Mouse (Mus musculus): Measurements from ENCODE around the gene Rpl13a.
"Not testable (repeated sequence)": the region's sequence is repeated elsewhere in the genome, so short reads cannot be mapped to it uniquely, and the experiment has no call there.

The Rpl13a gene

DNA sequence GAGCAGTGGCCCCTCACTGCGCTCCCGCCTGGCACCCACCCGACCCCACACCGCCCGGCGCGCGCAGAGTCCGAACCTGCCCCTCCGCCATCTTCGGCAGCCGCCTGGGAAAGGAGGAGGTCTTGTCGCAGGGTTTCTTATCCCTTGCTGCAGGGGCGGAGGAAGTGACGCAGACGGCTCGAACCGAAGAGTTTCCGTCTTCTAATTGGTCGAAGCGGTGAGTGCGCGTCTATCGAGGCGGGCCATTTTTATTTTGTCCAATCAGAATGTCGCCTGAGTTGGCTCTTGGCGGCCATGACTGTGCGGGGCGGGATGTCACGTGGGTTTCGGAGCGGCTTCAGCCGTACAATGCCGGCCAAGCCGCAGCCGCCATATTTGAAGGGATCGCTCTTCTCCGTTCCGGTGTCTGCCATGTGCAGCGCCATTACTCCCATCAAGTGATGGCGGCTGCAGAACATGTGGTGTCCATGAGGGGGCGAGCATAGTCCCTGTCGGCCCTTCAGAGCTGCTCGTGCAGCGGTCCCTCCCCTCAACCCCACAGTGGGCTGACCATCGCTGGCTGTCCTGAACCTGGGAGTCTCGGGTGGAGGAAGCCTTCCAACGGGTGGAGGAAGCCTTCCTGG lies at the start of gene Rpl13a:
Gene Rpl13a, minus strand, starts transcription at position 138 of the 623 bp plus-strand sequence.
- DNase-seq, result peak; percentile 98

DNA sequence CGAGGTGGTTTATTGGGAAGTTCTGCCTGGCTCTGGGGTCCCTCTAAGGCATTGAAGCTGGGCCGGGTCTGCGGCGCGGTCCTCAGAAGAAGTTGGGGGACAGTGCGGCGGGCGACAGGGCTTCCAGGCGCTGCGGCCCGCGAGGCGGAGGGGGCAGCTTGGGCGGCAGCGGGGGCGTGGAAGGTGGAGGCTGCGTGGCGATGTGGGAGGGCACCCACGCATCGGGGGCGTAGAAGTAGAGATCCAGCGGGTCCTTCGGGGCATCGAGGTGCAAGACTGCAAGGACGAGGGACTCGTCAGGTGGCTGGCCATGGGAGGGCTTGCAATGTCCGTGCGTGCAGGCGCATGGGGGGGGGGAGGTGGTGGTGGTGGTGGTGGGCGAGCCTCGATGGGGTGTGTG lies 47.8 kb upstream of the Rpl13a start:
- no peak for DNase-seq

DNA sequence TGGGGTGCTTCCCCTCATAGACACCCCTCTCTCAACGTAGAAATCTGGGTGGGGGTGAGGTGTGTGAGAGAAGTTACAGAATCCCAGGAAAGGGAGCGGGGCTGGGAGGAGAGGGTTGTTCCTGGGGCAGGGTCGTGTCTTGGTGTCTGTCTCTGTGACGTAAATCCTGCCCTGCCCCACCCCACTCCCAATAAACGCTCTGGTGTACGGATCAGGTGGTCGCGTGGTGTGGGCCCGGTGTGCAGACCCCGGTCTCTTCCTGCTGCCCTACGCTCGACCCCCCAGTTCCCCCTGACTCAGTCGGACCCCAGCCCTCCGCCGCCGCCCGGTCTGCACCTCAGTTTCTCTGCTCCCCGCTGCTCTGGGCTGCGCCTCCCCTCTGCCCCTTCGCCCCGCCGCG lies 47.4 kb upstream of the Rpl13a start:
- DNase-seq, result no peak

DNA sequence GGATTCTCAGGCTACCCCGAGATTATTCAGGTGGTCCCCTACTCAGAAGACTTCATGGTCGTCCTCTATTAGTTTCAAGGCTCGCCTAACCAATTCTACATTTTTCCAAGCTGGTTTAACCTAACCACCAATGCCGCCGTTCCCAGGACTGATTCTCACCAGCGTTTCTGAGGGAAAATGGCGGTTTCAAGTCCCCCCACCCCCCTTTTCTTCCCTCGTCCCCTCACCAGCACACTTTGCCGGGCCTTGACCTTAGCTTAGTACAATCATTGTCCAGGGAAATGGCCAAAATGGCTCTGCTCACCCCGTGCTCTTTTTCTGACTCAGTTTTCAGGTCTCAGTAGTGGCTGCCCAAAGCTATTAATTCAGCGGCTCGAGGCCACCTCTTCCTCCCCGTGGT lies 46.8 kb upstream of the Rpl13a start:
- no peak for DNase-seq

DNA sequence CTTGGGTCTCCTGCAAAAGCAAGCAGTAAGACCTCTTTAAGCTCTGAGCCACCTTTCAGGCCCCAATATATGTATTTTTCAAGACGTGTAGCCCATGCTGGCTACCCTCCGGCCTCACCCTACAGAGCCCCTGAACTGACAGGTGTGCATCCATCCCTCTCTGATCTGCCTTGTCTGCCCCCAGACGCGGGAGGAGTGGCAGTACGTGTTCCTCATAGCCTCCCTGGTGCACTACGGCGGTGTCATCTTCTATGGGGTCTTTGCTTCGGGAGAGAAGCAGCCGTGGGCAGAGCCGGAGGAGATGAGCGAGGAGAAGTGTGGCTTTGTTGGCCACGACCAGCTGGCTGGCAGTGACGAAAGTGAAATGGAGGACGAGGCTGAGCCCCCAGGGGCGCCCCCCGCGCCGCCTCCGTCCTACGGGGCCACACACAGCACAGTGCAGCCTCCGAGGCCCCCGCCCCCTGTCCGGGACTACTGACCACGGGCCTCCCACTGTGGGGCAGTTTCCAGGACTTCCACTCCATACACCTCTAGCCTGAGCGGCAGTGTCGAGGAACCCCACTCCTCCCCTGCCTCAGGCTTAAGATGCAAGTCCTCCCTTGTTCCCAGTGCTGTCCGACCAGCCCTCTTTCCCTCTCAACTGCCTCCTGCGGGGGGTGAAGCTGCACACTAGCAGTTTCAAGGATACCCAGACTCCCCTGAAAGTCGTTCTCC lies 46.2 kb upstream of the Rpl13a start:
- DNase-seq, result no peak

DNA sequence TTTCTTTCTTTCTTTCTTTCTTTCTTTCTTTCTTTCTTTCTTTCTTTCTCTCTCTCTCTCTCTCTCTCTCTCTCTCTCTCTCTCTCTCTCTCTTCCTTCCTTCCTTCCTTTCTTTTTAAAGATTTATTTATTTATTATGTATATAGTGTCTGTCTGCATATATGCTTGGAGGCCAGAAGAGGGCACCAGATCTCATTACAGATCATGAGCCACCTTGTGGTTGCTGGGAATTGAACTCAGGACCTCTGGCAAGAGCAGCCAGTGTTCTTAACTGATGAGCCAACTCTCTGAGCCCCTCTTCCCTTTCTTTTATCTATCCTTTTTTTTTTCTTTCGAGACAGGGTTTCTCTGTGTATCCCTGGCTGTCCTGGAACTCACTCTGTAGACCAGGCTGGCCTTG lies 45.2 kb upstream of the Rpl13a start:
- DNase-seq, result not testable (repeated sequence)

DNA sequence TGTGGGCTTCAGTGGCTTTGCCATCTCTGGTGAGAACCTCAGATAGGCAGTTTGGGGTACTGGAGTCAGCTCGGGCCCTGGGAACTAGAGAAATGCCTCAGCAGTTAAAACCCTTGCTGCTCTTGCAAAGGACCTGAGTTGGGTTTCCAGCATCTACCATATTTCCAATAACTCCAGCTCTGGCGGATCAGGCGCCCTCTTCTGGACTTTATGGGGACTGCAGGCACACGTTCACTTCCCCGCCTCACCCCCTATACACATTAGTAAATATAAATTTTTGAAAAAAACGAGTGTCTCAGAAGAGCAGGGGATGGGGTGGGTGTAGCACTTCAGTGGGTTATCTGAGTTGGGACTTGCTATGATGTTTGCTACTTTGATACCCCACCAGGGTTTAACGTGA lies 44.4 kb upstream of the Rpl13a start:
- DNase-seq, result no peak

DNA sequence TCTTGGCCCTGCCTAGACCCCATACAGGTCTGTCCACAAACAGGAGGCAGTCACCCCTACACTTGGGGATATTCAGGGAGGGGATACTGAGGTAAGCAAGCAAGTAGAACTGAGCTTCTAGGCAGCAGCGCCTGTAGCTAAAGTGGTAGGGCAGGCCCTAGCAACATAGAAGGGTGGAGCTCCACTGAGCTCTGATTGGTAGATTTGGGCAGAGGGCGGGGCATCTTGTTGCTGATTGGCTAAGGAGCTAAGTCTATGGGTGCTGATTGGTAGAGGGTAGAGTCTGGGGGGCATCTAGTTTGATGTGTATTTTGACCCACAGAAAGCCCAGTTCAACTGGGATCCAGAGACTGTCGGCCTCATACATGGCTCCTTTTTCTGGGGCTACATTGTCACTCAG lies 40.9 kb upstream of the Rpl13a start:
- DNase-seq, result peak; percentile 64

DNA sequence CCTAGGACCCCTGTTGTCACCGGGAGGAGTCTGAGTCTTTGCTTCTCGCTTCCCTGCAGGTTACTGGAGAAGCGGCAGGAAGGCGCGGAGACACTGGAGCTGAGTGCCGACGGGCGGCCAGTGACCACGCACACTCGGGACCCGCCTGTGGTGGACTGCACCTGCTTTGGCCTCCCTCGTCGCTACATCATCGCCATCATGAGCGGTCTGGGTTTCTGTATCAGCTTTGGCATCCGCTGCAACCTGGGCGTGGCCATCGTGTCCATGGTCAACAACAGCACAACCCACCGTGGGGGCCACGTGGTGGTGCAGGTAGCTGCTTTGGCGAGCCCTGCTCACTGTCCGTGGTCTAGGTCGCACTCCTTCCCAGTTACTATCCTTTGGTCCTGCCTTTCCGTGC lies 40.1 kb upstream of the Rpl13a start:
- DNase-seq, result peak; percentile 65

DNA sequence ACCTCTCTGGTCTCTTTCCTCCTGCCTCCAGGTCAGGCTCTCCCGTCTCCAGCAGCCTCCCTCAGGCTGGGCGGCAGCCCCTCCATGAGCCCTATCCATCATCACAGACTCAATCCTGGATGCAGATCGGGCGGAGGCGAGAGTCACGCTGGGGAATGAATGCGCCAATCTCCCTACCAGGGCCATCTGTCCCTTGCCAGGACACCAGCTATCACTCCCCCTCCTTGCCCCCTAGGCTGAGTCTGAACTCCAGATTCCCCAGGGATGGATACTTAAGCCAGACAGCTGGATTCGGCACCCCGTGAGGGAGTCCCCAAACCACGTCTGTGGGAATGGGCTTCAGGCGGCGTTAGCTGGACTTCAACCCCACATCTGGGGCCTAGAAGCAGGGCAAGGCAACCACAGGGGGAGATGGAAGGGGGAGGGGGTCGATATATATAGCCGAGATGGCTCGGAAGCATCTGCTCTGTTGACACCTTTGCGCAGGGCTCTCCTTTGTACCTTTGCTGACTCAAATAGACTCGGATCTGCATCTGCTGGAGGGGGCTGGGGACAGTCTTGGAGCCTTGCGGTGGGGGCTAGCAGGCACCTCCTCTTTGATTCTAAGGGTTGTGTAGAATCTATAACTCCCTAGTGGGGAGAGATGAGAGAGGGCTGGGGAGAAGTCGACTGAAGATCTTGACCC lies 39.3 kb upstream of the Rpl13a start:
- peak; percentile 80 for DNase-seq

DNA sequence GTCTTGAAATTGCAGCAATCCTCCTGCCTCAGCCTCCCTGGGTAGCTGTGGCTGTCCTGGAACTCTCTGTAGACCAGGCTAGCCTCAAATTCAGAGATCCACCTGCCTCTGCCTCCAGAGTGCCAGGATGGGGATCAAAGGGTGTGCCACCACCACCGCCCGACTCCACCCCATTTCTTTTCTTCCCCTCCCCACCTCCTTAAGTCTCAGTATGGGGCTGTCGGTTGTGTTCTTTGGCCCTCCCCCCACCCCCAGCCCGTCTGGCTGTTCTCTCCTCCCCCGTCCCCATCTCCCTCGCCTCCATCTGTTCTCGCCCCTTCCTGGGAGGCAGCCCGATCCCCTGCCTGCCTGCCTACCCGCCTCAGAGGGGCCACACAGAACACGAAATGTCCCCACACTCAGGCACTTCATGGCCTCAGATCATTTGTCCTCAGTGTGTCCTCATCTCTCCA lies 38.4 kb upstream of the Rpl13a start:
- peak; percentile 66 for DNase-seq

DNA sequence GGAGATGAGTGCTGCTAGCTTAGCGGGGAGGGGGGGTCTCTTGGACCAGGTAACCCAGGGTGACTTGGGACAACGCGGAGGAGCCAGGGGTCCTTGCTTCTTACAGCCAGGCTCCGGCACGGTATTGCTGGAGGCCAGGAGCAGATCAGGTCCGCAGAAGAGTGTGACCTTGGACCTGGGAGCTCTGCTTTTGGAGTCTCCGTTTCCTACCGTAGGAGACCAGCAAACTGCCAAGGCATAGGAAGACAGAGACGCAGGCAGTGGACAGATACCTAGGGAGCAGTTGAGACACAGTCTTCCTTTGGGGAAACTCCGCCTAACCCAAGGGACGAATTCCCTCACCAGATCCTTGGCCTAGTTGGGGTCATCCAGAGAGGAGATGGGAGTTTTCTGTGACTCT lies 37.1 kb upstream of the Rpl13a start:
- DNase-seq, result no peak

DNA sequence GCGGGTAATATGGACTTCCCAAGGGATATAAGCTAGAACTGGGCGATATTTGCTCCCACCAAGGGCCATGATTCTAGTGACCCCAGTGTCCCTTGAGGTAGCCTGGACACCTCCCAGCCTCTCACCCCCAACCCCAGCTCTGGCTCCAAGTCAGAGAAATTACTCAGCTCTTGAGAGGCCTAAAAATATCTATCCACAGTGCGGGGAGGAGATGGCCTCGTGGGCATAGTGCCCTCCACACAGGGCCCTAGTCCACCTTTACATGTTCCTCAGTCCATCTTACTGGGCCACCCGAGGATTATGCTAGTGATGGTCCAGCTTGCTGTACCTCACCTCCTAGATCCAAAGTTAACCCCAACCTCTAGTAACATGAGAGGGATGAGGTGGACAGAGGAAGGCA lies 36.3 kb upstream of the Rpl13a start:
- peak; percentile 67 for DNase-seq

DNA sequence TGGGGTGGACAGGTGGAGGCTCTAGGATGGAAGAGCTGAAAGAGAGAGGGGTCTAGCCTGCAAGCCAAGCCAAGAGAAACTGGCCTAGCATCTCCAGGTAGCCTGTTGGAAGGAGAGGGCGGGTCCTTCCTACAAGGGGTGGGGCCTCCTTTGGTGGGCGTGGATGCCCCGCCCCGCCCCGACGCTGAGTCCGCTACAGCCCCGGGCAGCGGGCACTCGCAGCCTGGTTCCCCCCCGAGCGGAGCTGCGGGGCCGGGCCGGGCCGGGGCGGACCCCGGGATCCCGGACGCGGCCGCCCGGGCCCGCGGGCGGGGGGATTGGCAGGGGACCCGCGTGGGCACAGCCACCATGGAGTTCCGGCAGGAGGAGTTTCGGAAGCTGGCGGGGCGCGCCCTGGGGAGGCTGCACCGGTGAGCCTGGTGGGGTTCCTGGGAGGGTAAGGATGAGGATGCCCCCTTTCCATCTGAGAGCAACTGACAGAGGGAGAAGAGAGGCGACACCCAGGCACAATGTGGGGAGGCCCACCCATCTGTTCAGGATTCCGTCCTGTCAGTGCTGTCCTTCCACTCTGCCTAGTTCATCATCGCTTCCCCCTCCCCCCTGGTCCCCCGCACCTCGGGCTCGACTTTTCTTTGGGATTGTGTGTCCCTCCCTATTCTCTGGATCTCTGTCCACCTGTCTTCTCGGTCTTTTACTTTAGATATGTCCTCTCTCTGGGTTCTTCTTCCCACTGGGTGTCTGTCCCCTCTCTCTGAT lies 35.4 kb upstream of the Rpl13a start, which contains the start of gene Slc17a7:
Gene Slc17a7, plus strand, starts transcription at position 215 of the 756 bp plus-strand sequence.
- DNase-seq, result peak; percentile 81

DNA sequence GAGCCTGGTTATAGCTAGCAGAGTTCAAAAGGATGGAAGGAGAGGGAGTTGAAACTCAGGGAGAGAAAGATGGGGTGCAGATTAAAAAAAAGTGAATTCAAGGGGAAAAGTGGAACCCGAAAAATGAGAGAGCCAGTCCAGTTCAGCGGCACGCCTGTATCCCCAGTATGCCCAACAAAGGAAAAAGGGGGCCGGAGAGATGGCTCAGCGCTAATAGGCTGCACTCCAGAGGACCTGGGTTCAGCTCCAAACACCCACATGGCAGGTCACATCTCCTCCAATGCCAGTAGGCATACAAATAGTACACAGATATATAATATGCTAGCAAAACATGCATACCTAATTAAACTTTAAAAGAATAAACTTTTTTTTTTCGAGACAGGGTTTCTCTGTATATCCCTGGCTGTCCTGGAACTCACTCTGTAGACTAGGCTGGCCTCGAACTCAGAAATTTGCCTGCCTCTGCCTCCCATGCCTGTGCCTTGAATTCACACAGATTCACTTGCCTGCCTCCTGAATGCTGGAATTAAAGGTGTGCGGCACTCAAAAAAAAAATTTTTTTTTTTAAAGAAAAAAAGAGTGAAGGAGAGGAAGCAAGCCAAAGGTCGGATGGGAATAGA lies 34.5 kb upstream of the Rpl13a start:
- no peak for DNase-seq

DNA sequence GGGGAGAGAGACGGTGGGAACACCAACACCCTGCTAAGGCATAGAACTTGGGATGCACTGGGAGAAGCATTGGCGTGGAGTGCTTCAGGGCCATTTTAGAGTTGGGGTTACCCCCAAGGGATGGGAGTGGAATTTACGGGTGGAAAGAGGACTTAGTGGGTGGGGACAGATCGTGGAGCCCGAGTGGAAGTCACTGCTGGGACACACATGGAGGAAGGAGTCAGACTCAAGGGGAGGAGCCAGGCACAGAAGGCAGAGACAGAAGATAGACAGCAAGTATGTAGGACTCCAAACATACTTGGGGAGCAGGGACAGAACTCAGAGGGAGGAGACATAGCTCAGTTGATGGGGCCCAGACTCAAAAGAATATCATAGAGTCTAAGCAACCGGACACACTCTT lies 34.0 kb upstream of the Rpl13a start:
- no peak for DNase-seq

DNA sequence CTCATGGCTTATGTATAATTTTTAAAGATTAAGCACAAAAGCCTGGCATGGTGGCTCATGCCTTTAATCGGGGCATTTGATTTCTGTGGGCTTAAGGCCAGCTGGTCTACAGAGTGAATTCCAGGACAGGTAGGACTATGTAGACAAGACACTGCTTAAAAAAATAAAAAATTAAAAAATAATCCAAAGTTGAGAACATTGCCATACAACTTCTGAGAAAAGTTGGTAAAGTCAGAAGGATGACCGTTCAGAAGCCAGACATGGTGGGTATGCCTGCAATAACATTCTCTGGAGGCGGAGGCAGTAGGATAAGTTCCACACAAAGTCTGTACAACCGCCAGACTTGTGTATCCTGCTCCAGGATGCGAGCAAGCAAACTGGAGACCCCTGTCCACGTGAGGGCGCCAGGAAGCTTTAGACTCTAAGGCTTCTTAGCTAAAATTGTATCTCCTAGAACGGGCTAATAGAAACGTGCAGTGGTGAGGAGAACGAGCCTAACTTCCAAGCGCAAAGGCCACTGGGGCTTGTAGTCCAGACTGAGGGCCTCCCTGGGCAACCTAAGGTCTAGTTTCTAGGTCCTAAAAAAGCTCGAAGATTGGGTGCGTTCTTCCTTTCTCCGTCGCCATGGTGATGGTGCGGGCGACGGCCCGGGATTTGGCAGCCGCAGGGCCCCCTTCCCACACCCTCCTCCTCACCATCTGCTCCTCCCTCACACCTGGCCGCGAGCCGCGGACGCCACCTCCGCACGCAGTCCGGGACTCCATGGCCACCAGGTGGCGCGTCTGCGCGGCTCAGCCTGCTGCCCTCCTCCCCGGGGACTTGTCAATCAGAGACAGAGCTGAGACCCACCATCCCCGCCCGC lies 33.3 kb upstream of the Rpl13a start:
- DNase-seq, result peak; percentile 99

DNA sequence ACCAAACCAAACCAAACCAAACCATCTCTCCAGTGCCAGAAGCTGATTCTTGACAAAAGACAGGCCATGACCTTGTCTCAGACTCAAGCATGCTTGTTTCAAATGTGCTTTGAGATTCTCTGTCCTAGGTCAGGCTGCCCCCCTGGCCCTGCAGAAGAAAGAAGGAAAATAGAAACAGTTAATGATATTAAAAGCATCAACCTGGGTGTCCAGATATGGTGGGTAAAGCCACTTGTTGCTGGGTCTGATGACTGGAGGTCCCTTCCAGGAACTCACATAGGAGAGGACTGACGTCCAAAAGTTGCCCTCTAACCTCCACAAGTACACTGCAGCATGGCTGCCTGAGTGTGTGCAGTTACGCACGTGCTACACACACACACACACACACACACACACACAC lies 32.3 kb upstream of the Rpl13a start:
- DNase-seq, result no peak

DNA sequence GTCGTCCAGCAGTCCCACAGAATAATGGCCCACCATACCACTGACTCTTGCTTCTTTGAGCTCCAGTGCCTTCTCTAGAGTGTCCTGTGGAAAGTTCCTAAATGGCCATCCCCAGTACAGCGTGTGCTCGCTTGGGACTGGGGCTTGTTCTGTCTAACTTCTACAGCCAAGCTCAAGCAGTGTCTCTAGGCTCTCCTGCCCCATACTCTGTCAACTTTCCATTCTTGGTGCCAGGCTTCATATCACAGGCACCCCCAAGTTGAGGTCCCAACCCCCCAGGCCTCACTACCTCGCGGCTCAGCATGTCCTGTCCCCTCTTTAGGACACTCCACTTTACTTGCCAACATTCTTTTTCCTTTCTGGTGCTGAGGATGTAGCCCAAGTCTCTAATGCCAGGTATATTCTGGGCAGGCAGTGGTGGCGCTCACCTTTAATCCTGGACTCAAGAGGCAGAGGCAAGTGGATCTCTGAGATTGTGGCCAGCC lies 31.8 kb upstream of the Rpl13a start:
- DNase-seq, result no peak

DNA sequence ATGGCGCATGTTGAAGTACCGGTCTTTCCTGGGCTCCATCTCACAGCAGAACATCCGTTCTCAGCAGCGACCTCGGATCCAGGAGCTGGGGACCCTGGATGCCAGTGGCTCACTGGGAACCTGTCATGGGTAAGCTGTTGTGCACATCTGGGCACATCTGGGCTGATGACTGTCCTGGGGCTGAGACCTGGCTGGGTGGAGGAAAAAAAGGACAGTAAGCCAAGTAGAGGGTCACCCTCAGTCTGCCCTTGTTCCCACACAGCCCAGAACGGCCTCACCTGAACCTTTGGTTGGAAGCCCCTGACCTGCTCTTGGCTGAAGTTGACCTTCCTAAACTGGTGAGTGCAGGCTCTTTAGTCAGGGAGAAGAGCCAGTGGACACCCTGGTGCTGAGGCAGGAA lies 30.4 kb upstream of the Rpl13a start:
- no peak for DNase-seq

DNA sequence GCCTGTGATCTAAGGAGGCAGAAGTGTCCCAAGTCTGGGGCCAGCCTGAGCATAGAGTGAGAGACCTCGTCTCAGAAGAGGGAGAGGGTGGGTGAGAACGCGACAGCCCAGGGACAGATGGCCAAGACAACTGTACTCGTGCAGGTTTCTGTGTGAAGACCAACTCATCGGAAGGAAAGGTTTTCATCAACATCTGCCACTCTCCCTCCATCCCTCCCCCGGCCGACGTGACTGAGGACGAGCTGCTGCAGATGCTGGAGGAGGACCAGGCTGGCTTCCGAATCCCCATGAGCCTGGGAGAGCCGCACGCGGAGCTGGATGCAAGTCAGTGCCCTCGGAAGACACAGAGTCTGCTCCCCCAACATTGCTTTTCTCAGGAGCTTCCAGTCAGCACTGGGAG lies 28.9 kb upstream of the Rpl13a start:
- DNase-seq, result no peak

DNA sequence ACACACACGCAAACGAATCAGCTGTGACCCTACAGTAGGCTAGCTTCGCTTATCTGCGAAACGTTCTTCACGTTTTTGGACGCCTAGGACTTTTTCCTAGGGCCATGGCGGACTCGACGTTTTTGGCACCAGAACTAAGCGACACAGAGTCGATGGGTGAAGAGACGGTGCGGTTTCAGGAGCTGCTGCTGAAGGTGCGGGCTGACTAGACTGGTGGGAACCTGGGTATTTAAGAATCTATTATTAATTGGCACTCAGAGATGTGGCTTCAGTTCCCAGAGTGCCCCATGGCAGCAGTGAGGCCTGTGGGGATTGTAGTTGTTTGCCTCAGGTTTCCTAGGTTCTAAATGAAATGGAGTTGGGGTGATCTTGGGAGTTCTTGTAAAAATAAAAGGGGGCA lies 27.6 kb upstream of the Rpl13a start:
- DNase-seq, result no peak

All from cerebellum, adult 8-10 months (tissue).